Mouse (Mus musculus): Measurements from ENCODE around the gene B4galt3.

GRCm38 (mm10) chr1:171263666-171264461, 6.3 kb upstream of the B4galt3 start:
- TF ChIP-seq GATA1 (IDR thresholded peaks at IDR 0.05; ENCODE audit: low read length) (no peak), TAL1 (IDR thresholded peaks at IDR 0.05; ENCODE audit: low read length) (no peak)

Measured in erythroblast, embryonic 14.5 days (primary cell).